ENCODE assay signal across 13 mouse cellular contexts in the genomic region with DNA sequence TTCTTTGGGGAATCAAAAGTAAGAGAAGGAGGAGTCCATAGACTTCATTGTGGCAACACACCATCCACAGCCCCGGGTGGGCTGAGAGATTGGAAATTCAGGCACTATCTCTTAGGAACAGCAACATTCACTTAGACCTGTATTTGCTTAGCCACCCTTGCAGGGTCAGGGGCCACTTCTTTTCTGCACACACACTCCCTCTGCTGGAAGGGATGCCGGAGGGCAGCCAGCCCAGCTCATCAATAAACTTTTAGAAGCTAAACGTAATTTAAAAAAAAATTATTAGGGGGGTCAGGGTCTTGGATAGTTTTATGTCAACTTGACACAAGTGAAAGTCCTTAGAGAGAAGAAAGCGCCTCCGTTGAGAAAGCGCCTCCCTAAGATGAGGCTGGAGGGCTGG.
"Had no signal": no experiment of that assay in that cellular context is flagged by ENCODE, and none has a peak within 500 bp of the region (broad histone marks: within the 10 kb centered on the region; RNA-seq: fewer than 3 reads in every experiment).

No protein-coding gene starts in this region.

- DNase-seq: kidney, adult 2 months; kidney, postnatal 25 days; lung, adult 18-20 months; lung, postnatal 4 days; midbrain, embryonic 14.5 days; retina, postnatal 1 day; thymus, postnatal 36 days had no signal

- H3K4me1 ChIP-seq: liver, embryonic 12.5 days; midbrain, embryonic 10.5 days; neural tube, embryonic 13.5 days; stomach, embryonic 15.5 days had no signal

- H3K36me3 ChIP-seq: kidney, embryonic 15.5 days; limb, embryonic 15.5 days; liver, embryonic 12.5 days; stomach, embryonic 15.5 days had no signal

- ATAC-seq: liver, embryonic 12.5 days had no signal

- H3K9me3 ChIP-seq: kidney, embryonic 15.5 days; limb, embryonic 15.5 days; liver, embryonic 12.5 days; midbrain, embryonic 10.5 days; neural tube, embryonic 13.5 days; stomach, embryonic 15.5 days had no signal

- H3K4me3 ChIP-seq: kidney, embryonic 15.5 days; limb, embryonic 15.5 days; liver, embryonic 12.5 days; midbrain, embryonic 10.5 days; neural tube, embryonic 13.5 days; stomach, embryonic 15.5 days had no signal

- H3K4me2 ChIP-seq: kidney, embryonic 15.5 days; limb, embryonic 15.5 days; liver, embryonic 12.5 days; neural tube, embryonic 13.5 days; stomach, embryonic 15.5 days had no signal

- H3K27ac ChIP-seq: kidney, embryonic 15.5 days; limb, embryonic 15.5 days; liver, embryonic 12.5 days; neural tube, embryonic 13.5 days; stomach, embryonic 15.5 days had no signal

- H3K9ac ChIP-seq: kidney, embryonic 15.5 days; limb, embryonic 15.5 days; liver, embryonic 12.5 days; neural tube, embryonic 13.5 days; stomach, embryonic 15.5 days had no signal

- H3K27me3 ChIP-seq: kidney, embryonic 15.5 days; limb, embryonic 15.5 days; neural tube, embryonic 13.5 days; stomach, embryonic 15.5 days had no signal
